Mouse (Mus musculus) olfactory bulb, adult 2 months (tissue): ENCODE results near the gene Pank2. TPM values are rescaled to one million over a fixed set of nuclear protein-coding genes. Genes with fewer than 3 reads are reported as not detected.
A peak's percentile ranks its signal among the peaks of the same experiment; 100 is the strongest.
"Not testable (repeated sequence)": the region's sequence is repeated elsewhere in the genome, so short reads cannot be mapped to it uniquely, and the experiment has no call there.

Experiments used
- H3K27ac ChIP-seq: fragments of 200-500 bp; 2 replicates; pipeline ENCODE4 v1.5.1; 2012; ENCODE audit warnings: low read depth, low read length; ENCODE audit not compliant: insufficient read depth
- H3K4me1 ChIP-seq: fragments of 200-500 bp; 2 replicates; pipeline ENCODE4 v1.6.1; 2012; ENCODE audit warnings: low read length; ENCODE audit not compliant: control insufficient read depth, insufficient read depth
- H3K4me3 ChIP-seq: fragments of 200-500 bp; 2 replicates; pipeline ENCODE4 v1.5.1; 2012; ENCODE audit warnings: mild to moderate bottlenecking, low read depth, low read length, moderate library complexity; ENCODE audit not compliant: insufficient read depth
- CTCF ChIP-seq: fragments of 200-500 bp; IDR thresholded peaks from 2 replicates; pipeline ENCODE4 v1.5.1; 2012; ENCODE audit warnings: low read depth, mild to moderate bottlenecking, low read length, moderate library complexity; ENCODE audit not compliant: insufficient read depth
- POLR2A ChIP-seq: fragments of 200-500 bp; IDR thresholded peaks from 2 replicates; pipeline ENCODE4 v1.6.1; 2012; ENCODE audit warnings: mild to moderate bottlenecking, low read depth, low read length, moderate library complexity; ENCODE audit not compliant: insufficient read depth
- WGBS: fragments of 180-500 bp; shearing (Covaris S2); methylation state at CpG from one replicate; pipeline ENCODE4 v1.1.7; 2018; 5-methylcytosine and 5-hydroxymethylcytosine counted together
- polyA plus RNA-seq: library from polyadenylated mRNA; stranded (reverse); fragments of >200 nt; gene quantifications from 2 replicates; pipeline ENCODE4 v1.2.4, GENCODE M21; 2012; ENCODE audit warnings: low replicate concordance; ENCODE audit not compliant: missing spikeins, insufficient read depth, insufficient read length

Pank2 gene
- polyA plus RNA-seq = not detected in 2 replicates

DNA sequence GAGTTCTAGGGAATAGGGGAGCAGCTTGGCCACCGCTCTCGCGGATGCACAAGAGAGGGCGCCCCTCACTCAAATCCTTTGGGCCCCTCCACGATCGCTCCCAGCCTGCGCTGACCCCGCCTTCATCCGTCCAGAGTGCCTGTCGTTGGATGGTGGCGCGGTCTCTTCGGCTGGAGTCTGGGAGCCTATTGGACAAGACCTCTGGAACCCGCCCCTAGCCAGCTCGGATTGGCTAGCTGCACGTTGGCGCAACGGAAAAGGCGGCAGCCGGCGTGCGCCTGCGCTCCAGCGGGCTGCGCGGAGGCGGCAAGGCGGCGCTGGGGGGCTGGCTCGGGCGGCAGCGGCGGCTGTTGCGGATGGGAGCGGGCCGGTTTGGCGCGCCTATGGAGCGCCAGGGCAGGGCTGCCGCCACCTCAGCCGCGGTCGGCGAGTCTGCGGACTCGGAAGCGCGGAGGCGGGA is at the start of gene Pank2:
Gene Pank2 (plus strand): TSS at position 283 of the 460 bp plus-strand sequence.
- Histone ChIP-seq H3K4me3 (peak within 1 kb of the TSS; percentile 96), H3K4me1 (peaks cover 9% of the 10 kb centered on the region), H3K27ac (peak within 1 kb of the TSS; percentile 99)
- TF ChIP-seq POLR2A (peak; percentile 92), CTCF (no peak)
- 2% methylated on average over 49 of the region's 49 CpGs for WGBS

DNA sequence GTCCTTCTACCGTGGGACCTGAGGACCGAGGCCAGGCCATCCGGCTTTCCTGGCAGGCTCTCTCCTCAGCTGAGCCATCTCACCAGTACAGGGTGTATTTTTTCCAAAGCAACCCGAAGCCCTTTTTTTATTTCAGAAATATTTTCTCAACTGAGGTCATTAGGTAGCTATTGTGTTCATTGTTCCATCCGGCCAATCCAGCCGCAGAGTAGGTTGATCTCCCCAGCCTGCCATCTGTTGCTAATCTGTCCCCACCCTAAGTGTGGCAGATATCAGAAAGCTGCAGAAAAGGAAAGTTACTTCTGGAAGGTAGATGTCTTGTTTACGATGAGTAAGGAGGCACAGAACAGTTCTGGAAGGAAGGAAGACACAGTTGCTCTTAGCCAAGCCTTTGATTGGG is 48.5 kb upstream of the Pank2 start:
- Histone ChIP-seq H3K4me1 (peaks cover 19% of the 10 kb centered on the region), H3K27ac (no peak overlapping the region), H3K4me3 (no peak overlapping the region)
- no peak for TF ChIP-seq CTCF
- TF ChIP-seq POLR2A = no peak
- WGBS = 82% methylated on average over 7 of the region's 7 CpGs

DNA sequence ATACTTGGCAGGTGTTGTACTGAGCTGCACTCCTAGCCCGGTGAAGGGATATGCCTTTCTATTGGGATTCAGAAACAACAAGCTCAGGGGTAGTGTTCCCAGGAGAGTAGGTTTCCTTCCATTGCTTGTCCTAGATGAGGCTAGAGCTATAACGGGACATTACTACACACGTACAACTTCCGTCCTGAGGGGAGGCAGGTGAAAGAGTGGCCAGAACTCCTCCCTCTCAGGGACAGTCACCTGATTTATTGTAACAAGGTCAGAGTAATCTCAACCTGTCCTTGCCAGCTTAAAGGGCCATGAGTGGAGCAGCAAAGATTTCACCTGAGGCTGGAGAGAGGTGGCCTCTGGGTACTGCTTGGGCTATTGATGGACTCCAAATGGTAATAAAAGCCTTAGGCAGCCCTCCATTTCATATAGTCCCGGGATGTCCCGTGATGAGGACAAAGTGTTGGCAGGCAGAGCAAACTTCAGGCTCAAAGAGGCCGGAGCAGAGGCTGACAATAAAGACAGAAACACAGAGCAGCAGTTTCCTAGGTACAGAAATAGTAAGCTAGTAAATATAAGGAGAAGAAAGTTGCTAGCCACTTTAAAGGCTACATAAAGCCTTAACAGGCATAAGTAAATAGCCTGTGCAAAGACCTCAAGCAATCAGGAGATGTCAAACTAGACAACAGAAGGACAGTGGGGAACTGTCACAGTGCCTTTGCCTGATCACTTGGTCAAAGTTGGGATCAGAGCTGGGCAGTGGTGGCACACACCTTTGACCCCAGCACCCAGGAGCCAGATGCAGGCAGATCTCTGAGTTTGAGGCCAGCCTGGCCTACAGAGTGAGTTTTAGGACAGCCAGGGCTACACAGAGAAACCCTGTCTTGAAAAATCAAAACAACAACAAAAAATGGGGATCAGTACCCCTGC is 46.1 kb upstream of the Pank2 start:
- 74% methylated on average over 7 of the region's 7 CpGs for WGBS
- Histone ChIP-seq H3K4me3 (no peak overlapping the region), H3K4me1 (peaks cover 17% of the 10 kb centered on the region), H3K27ac (no peak overlapping the region)
- TF ChIP-seq CTCF (no peak), POLR2A (no peak)

DNA sequence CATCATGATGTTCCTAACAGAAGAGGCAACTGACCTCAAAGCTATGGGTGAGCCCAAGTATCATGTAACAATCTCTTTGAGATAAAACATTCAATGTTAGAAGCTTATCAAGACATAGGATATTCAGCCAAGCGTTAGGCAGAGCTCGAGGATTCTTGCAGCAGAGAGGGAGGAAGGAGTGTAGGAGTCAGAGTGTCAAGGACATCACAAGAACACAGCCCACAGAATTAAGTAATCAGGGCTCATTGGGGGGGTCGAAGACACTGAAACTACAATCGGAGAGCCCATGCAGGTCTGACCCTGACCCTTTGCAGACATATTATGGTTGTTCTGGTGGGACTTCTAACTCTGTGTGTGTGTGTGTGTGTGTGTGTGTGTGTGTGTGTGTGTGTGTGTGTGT is 42.3 kb upstream of the Pank2 start:
- WGBS = 65% methylated on average over 4 of the region's 4 CpGs
- no peaks in the 10 kb centered on the region for H3K4me1 ChIP-seq
- H3K4me3 ChIP-seq = no peak overlapping the region
- TF ChIP-seq POLR2A (no peak), CTCF (no peak)
- no peak overlapping the region for H3K27ac ChIP-seq

DNA sequence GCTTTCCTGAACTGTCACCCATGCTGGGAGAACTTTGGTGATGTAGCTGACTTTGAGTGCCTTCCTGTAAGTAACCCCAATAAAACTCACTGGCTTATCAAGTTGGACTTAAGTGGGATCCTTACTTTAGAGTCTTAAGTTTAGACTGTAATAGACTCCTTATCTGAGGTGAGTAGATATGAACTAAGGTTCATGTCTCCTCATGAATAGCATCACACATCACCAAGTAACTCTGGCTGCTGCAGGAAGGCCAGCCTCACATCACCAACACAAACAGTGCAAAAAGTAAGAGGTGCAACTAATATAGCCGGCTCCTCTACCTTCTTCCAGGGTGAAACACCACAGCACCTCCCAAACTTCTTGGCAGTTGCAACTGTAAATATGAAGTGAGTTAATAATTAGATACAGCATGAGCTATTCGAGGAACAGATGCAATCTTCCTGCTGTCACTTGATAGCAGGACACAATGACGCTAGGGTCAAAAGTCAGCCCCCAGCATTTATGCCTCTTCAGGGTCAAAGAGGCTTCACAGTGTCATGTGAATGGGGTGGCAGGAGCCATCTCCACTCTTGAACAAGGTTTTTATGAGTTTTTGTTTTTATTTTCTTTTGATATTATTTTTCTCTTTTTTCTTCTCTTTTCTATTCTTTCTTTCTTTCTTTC is 40.3 kb upstream of the Pank2 start:
- no peaks in the 10 kb centered on the region for H3K4me1 ChIP-seq
- no peak overlapping the region for H3K4me3 ChIP-seq
- H3K27ac ChIP-seq = no peak overlapping the region
- 78% methylated on average over 3 of the region's 3 CpGs for WGBS
- TF ChIP-seq POLR2A (no peak), CTCF (no peak)

DNA sequence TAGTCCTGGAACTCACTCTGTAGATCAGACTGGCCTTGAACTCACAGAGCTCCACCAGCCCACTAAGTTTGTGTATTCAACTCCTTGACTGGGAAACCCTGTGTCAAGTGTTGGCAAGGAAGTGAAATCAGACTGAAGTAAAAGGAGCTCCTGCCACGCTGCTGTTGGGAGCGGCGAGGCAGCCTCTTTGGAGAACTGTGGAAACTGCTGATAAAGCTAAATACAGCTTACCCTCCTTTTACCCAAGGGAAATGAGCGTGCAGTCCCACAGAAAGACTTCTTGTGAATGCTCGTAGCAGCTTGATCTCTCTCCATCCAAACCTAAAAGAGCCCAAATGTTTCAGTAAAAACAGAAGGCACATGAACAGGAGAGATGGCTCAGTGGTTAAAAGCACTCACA is 39.7 kb upstream of the Pank2 start:
- TF ChIP-seq POLR2A (no peak), CTCF (no peak)
- no peak overlapping the region for H3K4me3 ChIP-seq
- WGBS = 19% methylated on average over 5 of the region's 5 CpGs
- H3K27ac ChIP-seq = no peak overlapping the region
- no peaks in the 10 kb centered on the region for H3K4me1 ChIP-seq

DNA sequence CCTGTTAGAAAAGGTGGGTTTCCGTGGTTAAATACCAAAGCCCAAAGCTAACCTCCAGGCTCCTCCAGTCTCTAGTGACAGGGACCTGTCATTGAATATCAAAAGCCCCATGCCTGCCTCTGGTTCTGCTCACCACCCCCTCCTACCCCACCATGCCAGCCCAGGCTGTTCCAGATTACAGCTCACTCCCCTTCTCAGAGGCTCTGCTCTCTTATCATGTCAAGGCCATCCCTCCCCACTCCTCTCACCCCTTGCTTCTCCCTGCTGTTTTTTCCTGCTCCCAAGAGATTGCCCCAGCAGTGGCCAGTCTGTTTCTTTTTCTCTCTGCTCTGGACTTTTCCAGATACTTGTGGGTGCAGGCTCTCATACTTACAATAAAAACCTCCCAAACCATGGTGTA is 38.7 kb upstream of the Pank2 start:
- TF ChIP-seq CTCF = no peak
- no peaks in the 10 kb centered on the region for H3K4me1 ChIP-seq
- WGBS = 86% methylated on average over 1 of the region's 1 CpGs
- H3K4me3 ChIP-seq = no peak overlapping the region
- H3K27ac ChIP-seq = no peak overlapping the region

DNA sequence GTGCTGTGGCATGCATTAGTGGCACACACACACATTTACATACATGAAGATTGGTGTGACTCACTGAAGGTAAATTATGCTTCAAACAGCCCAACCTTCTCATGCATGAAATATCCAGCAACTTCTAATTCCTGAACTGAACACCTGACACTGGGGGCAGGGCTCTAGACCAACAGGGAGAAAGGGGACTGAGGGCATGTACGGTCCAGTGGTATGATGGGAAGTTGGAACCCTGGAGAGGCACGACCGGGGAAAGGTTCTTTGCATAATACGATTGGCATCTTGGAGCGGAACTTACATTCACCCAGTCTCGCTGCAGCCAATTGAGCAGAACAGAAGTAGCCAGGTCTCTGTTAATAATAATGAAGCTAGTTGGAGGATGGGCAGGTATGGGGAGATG is 37.1 kb upstream of the Pank2 start:
- WGBS = 63% methylated on average over 6 of the region's 6 CpGs
- H3K27ac ChIP-seq = no peak overlapping the region
- no peaks in the 10 kb centered on the region for H3K4me1 ChIP-seq
- H3K4me3 ChIP-seq = no peak overlapping the region
- no peak for TF ChIP-seq CTCF
- TF ChIP-seq POLR2A = no peak

DNA sequence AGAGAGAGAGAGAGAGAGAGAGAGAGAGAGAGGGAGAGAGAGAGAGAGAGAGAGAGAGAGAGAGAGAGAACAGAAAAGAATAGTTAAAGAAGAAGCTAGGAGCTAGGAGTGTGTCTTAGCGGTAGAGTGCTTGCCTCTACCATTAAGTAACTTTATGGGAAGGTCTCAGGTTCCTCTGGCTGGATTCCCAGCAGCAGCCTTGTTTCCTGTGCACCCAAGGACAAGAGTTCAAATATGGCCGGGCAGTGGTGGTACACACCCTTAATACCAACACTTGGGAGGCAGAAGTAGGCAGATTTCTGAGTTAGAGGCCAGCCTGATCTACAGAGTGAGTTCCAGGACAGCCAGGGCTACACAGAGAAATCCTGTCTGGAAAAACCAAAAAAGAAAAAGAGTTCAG is 35.6 kb upstream of the Pank2 start:
- H3K4me3 ChIP-seq, H3K27ac ChIP-seq, H3K4me1 ChIP-seq: not testable (repeated sequence)
- 85% methylated on average over 2 of the region's 2 CpGs for WGBS
